In genomic region chr13:109359994-109360393, GRCm38 (mm10) we compare ENCODE assay signal across 23 mouse cellular contexts.
"Had no signal": no experiment of that assay in that cellular context is flagged by ENCODE, and none has a peak within 500 bp of the region (broad histone marks: within the 10 kb centered on the region; RNA-seq: fewer than 3 reads in every experiment).

No protein-coding gene starts in this region.

- DNase-seq: kidney, postnatal 25 days; layer of hippocampus, adult 9-11 months; liver; lung, adult 18-20 months; lung, postnatal 10 days; lung, postnatal 36 days; right cerebral cortex, adult 18-20 months; right cerebral cortex, postnatal 14 days; right cerebral cortex, postnatal 4 days; thymus, adult 18-20 months; thymus, postnatal 36 days had no signal

- H3K27ac ChIP-seq: kidney, postnatal 0 days; layer of hippocampus, adult 2 months; limb, embryonic 10.5 days; limb, embryonic 13.5 days; liver, embryonic 12.5 days; liver, embryonic 15.5 days; lung, embryonic 15.5 days; midbrain, embryonic 12.5 days; midbrain, embryonic 15.5 days; neural tube, embryonic 12.5 days; neural tube, embryonic 15.5 days; stomach, postnatal 0 days had no signal

- H3K4me3 ChIP-seq: layer of hippocampus, adult 2 months; limb, embryonic 10.5 days; limb, embryonic 13.5 days; liver, embryonic 12.5 days; liver, embryonic 15.5 days; lung, embryonic 15.5 days; midbrain, embryonic 12.5 days; midbrain, embryonic 15.5 days; neural tube, embryonic 12.5 days; neural tube, embryonic 15.5 days had no signal

- H3K4me1 ChIP-seq: limb, embryonic 10.5 days; limb, embryonic 13.5 days; liver, embryonic 12.5 days; liver, embryonic 15.5 days; lung, embryonic 15.5 days; midbrain, embryonic 12.5 days; midbrain, embryonic 15.5 days; neural tube, embryonic 12.5 days; neural tube, embryonic 15.5 days had no signal

- H3K36me3 ChIP-seq: limb, embryonic 10.5 days; limb, embryonic 13.5 days; liver, embryonic 12.5 days; liver, embryonic 15.5 days; lung, embryonic 15.5 days; midbrain, embryonic 12.5 days; midbrain, embryonic 15.5 days; neural tube, embryonic 12.5 days; neural tube, embryonic 15.5 days had no signal

- H3K27me3 ChIP-seq: limb, embryonic 13.5 days; liver, embryonic 12.5 days; liver, embryonic 15.5 days; lung, embryonic 15.5 days; midbrain, embryonic 12.5 days; midbrain, embryonic 15.5 days; neural tube, embryonic 12.5 days; neural tube, embryonic 15.5 days had no signal
